Mouse (Mus musculus): ENCODE results near the gene Ifitm2.
"Not testable (repeated sequence)": the region's sequence is repeated elsewhere in the genome, so short reads cannot be mapped to it uniquely, and the experiment has no call there.

Gene Ifitm2

GRCm38 (mm10) chr7:140955758-140956555, at the start of gene Ifitm2, which contains the start of gene Gm45717:
Gene Ifitm2 (minus strand): TSS chr7:140955987.
Gene Gm45717 (minus strand): TSS chr7:140955937.
- peak; percentile 78 for DNase-seq (ENCODE audit: low spot score)

DNA sequence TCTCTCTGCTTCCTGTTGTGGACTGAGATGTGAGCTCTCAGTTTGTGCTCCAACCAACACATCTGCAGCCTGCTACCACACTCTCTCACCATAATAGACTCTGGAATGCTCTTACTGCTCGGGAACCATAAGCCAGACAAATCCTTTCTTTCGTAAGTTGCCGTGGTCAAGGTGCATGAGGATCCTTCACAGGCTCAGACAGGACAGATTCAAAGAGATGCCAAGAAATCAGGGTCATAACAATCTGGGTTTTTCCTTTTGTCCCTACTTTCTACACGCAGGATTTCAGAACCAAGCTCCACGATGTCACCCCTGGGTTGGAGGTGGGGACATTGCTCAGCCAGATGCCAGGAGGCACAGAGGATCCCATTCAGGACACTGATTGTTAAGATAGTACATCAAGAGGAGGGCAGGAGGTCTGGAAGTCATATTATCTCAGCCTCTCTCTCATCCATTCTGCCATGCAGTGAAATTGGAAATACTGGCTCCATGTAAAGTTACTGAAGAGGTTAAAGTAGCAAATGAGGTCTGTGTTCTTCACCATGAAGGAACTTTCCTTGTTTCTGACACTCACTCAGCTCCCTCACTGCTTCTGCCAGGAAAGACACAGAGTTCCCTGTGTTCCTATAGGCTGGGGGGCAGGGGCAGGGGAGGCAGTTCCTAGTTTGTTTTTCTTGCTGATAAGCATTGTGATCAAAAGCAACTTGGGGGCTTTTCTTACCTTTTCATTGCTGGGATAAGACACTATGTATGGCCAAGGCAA, 47.6 kb upstream of the Ifitm2 start:
- no peak for DNase-seq (ENCODE audit: low spot score)

DNA sequence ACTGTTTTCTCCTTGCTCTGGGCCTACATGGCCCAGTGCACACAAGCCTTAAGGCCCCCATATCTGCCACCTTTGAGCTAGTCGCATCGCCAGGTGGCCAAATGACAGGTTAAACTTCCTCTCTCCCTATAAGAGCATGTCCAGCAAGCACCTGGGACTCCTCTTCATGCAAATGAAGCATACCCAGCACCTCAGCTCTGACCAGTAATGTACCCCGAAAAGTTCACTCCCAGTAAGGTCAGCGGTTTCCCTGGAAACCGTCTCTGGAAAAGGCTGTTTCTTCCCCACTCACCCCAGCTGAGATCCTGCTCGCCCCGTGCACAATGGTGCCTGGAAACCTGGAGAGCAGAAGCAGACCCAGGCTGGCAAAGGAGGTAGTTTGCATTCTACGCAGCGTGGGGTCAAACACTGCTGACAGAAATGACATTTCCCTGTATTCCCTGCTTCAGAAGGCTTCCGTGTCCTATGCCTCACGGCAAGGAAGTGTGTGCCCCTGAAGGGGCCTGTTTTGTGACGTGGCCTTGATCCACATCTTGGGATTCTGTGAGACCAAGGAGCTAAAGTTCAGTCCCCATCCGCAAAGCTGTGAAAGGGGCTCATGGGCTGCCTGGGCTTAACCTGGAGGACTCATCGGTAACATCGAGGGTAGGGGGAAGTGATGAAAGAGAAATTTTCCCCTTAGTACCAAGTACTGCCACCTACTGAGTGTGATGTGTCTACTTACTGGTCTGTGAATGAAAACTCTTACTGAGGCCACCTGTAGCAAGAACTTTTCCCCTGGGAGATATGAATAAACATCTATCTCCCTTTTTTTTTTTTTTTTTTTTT, 45.3 kb upstream of the Ifitm2 start:
- no peak for DNase-seq (ENCODE audit: low spot score)

DNA sequence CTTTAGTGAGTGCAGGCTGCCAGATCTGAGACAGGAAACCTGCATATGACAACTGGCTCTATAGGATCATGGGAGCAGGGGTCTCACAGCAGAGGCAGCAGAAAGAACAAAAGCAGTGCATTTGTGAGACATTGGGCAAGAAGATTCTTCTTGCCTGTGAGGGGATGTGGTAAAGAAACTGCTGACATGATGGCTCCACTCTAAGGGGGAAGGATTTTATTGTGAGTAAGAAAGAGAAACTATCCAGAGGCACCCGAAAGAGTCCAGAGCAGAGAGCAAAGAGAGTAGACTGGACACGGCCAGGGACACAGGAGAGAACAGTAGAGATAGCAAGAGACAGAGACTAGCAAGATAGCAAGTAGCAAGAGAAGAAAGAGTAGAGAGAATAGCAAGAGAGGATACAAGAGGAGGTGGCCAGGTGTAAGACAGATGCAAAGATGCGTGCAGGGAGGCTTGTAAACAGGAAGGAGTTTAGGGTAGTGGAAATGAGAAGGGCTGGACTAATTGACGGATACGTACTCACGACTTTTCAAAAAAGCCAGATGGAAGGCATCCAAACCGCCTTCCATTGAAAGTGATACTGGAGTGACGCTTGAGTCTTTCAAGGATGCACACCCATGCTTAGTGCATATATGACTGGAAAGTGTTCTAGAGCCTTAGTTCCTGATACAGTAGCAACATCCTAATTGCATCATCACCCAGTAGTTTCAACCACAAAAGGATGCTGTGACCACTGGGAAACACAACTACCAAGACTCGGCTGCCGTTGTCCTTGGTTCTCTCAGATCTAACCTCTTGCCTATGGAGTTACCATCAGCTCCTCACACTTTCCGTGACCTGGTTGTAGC, 43.3 kb upstream of the Ifitm2 start:
- DNase-seq (ENCODE audit: low spot score): no peak

DNA sequence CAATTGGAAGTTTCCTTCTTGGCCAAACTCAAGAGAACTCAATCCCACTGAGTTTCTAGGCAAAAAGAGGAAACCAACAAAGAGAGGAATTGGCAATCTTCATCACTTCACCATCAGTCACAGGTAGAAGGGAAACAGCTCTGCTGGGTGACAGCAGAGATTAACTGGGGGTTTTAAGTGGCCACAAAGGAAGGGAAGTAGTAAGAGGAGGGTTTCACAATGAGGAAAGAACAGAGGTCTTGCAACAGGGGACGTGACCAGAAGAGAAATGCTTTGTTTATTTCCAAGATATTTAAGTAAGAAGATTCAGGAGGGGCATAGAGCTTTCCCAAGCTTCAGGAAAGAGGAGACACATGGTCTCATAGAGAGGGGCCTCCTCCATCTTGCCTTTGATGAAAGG, 42.0 kb upstream of the Ifitm2 start:
- no peak for DNase-seq (ENCODE audit: low spot score)

DNA sequence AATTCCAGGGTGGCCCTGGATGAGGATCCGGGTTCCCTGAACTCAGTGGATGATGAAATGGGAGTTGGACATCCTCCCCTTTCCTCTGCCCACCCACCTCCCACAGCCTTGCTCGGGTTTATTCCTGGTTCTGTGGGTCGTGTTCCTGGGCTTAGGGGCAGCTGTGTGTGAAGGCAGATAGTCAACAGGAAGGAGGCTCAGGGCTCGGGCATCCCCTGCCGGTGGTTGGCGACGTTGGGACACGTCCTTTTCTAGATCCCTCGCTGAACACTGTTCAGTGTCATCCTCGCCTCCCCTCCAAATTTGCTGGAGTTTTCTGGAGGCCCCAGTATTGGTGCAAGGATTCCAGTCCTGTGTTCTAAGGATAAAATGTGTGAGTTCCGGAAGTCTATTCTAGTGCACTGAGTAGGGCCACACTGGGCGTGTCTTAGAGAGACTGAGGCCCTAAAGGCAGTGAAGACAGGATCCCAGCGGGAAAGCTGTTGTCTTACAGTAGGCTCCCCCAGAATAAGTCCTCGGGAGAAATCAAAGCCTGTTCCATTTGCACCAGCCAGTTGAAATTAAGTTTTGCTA, 35.4 kb upstream of the Ifitm2 start:
- no peak for DNase-seq (ENCODE audit: low spot score)

GRCm38 (mm10) chr7:140990622-140991021, 34.8 kb upstream of the Ifitm2 start:
- DNase-seq (ENCODE audit: low spot score): no peak

GRCm38 (mm10) chr7:140990185-140990584, 34.4 kb upstream of the Ifitm2 start:
- DNase-seq (ENCODE audit: low spot score): no peak

- no peak for DNase-seq (ENCODE audit: low spot score)
Observed at GRCm38 (mm10) chr7:140989022-140989421, 33.2 kb upstream of the Ifitm2 start.

GRCm38 (mm10) chr7:140987182-140988138, 31.7 kb upstream of the Ifitm2 start:
- no peak for DNase-seq (ENCODE audit: low spot score)

DNA sequence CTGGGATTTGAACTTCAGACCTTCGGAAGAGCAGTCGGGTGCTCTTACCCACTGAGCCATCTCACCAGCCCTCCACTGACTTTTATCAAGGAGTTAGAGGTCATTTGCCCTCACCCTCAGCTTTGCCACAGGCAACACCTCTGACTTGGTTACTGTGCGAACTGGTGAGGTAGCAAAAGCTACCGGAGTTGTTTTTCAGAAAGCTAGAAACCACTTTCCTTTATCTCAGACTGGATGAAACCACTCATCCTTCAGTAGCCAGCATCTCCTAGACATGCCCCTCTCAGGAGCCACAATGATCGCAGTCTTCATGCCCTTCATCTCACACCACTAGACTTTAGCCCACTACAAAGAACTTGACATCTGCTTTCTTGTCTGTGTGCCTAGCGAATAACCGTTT, 27.2 kb upstream of the Ifitm2 start:
- no peak for DNase-seq (ENCODE audit: low spot score)

- no peak for DNase-seq (ENCODE audit: low spot score)
Observed at GRCm38 (mm10) chr7:140981704-140982103, 25.9 kb upstream of the Ifitm2 start.

DNA sequence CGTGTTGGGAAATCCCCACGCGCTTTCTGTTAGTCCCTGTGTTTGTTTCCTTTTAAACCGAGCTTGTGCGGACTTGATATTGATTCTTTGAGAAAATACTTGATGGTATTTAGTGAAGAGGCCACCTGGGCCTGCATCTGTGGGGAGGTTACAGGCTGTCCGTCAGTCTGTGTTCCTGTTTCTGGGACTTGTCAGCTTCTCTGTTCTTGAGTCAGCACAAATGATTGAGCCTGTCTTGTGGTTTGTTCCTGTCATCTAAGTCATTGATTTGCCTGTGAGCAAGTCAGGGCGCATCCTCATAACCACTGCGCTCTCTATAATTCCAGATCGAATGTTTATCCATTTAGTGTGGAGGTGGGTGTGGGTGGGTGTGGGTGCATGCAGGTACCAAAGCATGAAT, 20.9 kb upstream of the Ifitm2 start:
- DNase-seq (ENCODE audit: low spot score): not testable (repeated sequence)

- no peak for DNase-seq (ENCODE audit: low spot score)
Observed at GRCm38 (mm10) chr7:140975465-140975864, 19.7 kb upstream of the Ifitm2 start.

GRCm38 (mm10) chr7:140974940-140975339, 19.2 kb upstream of the Ifitm2 start:
- no peak for DNase-seq (ENCODE audit: low spot score)

DNA sequence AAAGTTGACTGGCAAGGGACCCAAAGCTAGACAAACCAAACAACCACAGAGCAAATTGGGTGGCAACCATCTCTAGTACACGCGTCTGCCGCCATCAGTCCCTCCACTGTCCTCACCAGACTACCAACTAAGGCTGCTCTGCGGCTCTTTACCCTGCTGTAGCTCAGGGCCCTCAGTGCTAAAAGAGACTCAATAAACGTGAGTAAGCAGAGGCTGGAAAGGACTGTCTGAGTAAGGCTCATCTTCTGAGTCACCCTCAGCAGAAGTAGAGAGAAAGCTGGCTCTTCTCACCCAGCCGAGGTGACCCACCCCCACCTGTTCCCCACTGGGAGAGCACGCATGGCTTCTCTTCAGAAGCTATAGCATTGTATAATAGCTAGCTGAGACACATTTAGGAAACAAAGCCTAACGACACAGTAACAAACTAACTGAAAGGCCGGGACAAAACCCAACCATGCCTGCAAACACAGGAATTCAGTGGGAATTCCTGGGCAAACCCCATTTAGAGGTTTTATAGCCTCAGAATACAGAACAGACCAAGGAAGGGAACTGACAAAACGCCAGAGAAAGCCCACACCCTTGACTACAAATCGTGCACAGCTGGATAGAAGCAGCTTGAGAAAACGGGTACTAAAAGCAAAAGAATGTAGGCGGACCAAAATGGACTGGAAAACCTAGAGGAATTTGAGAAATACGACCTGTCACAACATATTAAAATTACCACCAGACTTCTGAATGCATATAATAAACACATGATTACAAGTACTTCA, 17.8 kb upstream of the Ifitm2 start:
- DNase-seq (ENCODE audit: low spot score): no peak

- DNase-seq (ENCODE audit: low spot score): no peak
Observed at GRCm38 (mm10) chr7:140971479-140972171, 15.8 kb upstream of the Ifitm2 start.

GRCm38 (mm10) chr7:140970931-140971330, 15.1 kb upstream of the Ifitm2 start:
- DNase-seq (ENCODE audit: low spot score): no peak
